Mouse (Mus musculus): ENCODE measurements around the gene Foxp1. TPM values are rescaled to one million over a fixed set of nuclear protein-coding genes. Genes with fewer than 3 reads are reported as not detected.

Foxp1 gene
- total RNA-seq, 2 experiments from 2014 or later, result 210 to 247 TPM

DNA sequence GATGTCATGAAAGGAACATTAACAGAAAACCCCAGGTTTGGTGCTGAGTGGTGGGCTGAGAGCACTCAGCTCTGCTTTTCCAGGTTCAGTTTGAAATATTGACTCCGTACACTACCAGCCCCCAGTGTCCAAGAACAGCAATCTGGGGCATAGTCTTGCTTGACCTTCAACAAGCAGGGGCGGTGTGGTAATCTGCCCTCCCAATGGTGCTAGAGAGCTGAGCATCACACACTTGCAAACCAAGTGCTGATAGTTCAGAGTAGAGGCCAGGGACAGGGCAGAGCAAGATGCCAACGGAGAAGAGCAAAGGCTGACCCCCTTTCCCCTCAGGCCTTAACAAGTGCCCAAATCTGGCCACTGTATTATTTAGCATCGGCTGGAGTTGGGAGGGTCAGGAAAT lies 575.8 kb downstream of the Foxp1 start:
- no peak for DNase-seq
- intact Hi-C loops (cut with DNase I), result no loop called here

DNA sequence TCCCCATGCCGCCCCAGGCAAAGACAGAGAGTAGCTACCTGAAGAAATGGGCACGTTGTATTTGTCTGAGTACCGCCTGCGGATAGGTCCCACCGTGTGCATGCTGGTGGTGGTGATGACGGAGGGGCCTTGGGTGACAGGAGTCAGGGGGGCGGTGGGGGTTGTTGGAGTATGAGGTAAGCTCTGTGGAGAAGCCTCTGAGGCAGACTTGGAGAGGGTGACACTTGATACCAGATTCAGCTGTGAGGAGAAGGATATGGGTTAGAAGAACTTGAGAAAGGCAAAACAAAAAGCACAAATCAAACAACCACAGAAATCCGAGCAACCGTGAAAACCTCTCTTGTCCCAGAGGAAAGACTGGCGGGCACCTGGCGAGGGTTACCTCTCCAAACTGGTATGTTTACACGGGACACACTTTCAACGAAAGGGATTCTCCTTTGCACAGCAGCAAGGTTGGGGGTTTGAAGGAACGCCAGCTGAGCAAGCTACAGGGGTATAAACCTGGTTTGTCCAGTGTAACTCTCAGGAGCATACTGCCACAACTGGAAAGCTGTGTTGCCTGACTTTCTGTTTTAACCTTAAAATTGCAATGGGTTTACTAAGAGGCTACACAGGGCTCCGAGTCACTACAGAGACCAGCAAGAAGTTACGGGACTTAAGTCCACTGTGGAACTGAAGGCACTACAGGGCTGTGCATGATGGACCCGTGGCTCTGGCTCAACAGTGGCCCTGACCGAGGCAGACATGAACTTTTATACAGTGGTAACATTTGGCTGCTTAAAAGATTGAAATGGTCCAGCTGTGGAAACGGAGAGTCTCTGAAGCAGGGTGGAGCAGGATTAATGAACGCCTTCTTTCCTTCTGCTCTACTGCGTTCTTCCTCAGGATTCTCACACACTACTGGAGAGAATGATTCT lies 576.8 kb downstream of the Foxp1 start:
- no peak for DNase-seq
- intact Hi-C loops (cut with DNase I), result no loop called here

DNA sequence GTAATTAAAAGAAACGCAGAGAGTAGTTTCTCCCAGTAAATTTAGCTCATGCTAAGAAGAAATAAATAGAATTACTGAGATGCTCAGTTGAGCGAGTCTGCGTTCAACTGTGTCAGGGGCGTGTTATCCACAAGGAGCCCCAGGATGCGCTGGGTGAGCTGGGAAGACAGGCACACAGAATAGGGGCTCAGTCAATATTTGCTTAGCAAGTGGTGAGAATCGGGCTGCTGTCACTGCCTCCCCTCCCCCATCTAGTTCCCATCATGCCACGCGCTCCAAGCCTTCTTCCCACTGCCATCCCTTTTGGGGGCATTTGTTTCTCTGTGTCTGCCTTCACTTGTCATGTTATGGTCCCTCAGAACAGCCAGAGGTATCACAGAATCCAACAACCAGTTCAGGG lies 584.2 kb downstream of the Foxp1 start:
- no peak for DNase-seq
- intact Hi-C loops (cut with DNase I), result loop anchor here (5.0 kb wide), 1 partner anchor 411 kb away; no protein-coding TSS in a partner anchor

DNA sequence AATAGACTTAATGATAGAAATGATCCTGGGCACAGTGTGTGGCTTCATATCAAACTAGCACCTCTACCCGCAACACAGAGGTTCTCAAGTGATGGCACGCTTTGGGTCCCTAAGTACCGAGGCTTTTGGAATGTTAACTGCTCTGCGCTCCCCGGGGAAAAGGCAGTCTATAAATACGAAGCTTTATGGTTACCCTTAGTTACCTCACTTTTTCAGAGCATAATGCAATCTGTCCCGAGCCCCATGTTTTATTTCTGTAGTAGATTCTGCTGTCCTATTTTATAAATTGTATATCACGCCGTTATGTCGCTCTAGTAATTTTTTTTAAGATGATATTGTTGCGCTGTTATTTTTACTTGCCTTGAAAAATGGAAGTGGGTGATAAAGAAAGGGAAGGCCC lies 585.0 kb downstream of the Foxp1 start:
- intact Hi-C loops (cut with DNase I), result loop anchor here (5.0 kb wide), 1 partner anchor 410 kb away; no protein-coding TSS in a partner anchor

DNA sequence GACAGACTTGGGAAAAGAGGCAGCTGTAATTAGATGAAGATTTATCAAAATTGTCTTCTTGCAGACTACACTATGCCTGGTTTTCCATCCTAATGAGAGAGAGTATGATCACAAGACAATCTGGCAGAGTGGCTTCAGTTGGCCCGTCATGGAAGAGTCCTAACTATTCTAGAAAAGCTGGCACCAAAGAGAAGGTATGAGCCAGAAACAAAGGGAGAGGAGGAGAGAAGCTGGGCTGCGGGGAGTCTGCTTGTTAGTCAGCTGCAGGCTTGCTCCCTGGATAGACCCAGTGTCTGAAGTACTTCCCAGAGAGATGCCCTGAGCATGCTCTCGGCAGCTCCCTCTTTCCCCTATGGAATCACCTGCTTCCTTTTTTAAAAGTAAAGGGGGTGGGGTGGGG lies 586.1 kb downstream of the Foxp1 start:
- intact Hi-C loops (cut with DNase I), result loop anchor here (5.0 kb wide), 1 partner anchor 409 kb away; no protein-coding TSS in a partner anchor

More for the DNA sequence above, 585.0 kb downstream of the Foxp1 start:
- no peak for DNase-seq

DNA sequence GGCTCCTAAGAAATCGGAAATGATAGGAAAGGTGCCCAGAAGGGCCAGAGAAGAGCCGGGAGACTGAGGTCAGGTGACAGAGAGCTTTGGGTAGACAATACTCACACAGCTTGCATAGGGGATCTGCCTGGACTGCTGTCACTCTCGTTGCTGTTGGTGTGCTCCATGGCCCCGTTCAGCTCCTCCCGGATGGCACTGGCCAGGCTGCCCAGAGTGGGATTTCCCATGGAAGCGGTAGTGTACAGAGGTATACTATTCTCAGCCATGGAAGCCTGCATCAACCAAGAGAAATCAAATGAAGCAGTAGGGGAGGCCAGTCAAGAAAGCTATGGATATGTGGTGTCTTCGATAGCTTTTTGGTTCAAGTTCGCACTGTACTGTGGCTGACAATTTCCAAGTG lies 587.4 kb downstream of the Foxp1 start:
- no peak for DNase-seq
- intact Hi-C loops (cut with DNase I), result loop anchor here (5.0 kb wide), 1 partner anchor 408 kb away; no protein-coding TSS in a partner anchor

More for the DNA sequence above, 586.1 kb downstream of the Foxp1 start:
- peak; percentile 17 for DNase-seq

DNA sequence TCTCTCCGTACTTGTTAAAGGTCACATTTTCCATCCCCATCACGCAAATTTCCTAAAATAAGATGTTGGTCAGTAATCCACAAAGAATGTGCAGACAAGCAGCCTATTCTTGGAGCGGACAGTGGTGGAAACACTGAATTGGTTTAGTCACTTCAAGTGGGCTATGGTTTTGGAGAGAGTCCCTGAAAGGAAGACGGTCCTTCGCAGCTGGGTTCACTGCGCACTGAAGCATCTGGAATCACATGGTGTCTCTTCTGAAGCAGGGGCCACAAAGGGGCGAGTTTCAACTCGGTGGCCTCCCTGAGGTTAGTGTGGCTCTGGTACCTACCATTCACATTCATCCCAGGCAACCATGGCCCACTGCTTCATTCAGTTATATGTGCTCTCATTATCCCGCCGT lies 588.1 kb downstream of the Foxp1 start:
- intact Hi-C loops (cut with DNase I), result no loop called here
- DNase-seq, result no peak

DNA sequence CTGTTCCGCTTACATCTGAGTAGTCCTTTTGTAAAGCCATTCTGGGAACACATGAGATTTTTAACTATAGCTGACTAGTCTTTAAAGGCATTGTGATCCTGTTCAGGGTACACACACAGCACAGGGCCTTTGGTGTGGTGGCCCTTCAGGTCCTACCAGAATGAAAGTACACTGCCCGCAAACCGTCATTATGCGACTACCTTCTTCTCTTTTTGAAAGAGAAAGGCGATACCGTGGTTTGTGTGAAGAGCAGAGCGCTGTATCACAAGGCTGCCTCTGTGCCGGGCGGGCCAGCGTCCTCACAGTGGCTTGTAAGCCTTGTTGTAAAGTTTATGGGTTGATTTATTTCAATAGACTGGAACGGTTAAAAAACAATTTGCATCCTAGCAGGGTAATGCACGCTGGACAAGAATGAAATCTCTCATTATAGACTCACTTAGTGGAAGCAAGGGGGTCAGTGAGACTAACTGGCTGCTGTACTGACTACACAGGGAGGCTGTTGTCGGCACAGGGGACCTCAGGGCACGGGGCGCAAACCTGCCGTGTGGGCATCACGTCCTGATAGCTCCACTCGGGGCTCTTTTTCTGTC lies 589.3 kb downstream of the Foxp1 start:
- no peak for DNase-seq
- intact Hi-C loops (cut with DNase I), result no loop called here

DNA sequence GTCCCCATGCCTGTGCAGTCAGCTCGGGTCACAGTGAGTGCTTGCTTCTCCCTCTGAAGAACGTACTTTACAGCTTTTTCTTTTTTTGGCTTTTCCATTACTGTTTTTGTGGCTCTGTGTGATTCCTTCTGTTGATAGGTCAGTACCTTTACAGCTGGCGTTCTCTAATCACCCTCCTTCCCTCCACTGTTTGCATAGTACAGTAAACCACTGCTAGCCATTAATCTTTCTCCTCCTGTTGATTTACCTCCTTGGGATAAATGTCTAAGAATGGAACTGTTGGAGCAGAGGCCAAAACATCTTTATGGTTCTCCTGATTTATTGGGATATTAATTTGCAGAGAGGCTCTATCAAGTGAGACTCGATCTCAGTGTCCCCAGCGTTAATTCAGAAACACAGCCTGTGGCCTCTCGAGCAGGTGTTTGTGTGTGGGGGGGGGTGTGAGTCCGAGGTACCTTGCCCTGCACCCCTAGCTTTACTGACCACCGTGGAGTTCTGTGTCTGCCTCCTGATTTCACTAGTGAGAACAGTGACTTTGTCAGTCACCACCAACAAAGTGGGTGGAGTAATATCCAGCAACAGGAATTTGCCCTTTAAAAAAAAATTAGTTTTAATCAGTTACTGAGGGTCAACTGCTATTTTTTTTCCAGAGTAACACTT lies 590.5 kb downstream of the Foxp1 start:
- no peak for DNase-seq
- intact Hi-C loops (cut with DNase I), result no loop called here

DNA sequence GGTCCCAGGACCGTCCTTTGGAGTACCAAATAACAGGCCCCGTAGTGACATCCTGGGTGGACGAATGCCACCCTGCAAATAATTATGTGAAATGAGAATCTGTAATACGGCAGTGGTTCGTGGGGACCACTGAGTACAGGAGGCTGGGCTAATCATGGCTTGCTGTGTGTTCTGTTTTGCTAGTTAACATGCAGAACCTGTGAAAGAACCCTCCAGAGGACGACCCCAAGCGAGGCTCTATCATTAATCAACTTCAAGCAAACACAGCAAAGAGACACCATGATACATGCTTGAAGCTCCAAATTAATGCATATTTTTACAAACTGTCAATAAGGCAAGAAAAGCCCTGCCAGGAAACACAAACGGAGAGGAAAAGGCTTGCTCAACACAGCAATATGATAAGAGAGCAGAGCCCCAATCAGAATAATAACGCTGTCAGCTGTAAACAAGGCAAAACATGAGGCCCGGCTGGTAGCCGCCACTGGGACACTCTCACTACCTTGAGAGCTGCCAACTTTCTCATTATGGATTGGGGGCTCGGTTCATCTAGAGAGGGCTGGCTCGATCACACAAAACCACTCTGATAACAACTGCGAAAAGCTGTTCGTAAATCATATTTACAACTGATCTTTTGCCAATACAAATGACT lies 591.7 kb downstream of the Foxp1 start:
- intact Hi-C loops (cut with DNase I), result no loop called here
- no peak for DNase-seq

DNA sequence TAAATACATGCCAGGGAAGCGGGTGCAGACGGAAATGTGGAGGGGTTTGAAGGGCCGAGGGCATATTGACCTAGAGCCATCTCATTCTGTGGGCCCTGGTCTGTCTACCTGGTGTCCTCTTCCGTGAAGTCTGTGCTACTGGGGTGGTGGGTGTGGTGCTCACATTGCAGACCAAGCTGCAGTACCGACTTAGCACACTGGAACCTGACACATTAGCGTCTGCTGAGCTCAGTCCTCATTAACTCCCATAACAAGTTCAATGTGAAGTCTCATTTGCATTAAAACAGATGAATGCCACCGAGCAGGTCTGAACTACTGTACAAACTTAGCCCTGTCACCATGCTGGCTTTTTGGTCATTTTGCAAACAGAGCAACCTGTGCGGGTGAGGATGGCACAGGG lies 594.2 kb downstream of the Foxp1 start:
- intact Hi-C loops (cut with DNase I), result no loop called here

DNA sequence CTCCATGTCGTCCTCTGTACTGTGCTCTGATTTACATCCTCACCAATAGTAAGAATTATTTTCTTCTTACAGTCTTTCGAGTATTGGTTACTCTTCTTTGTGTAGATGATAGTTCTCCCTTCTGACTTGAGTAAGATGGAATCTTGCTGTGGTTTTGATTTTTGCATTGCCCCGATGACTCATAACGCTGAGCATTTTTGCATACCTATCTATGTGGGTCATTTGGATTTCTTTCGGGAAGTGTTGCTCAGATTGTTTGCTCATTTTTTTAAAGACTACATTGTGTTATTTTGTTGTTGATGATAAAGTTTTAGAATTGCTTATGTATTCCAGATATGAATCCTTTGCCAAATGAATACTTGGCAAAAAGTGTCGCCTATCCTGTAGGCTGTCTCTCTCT lies 621.3 kb downstream of the Foxp1 start:
- DNase-seq, result no peak
- intact Hi-C loops (cut with DNase I), result no loop called here

More for the DNA sequence above, 594.2 kb downstream of the Foxp1 start:
- no peak for DNase-seq

DNA sequence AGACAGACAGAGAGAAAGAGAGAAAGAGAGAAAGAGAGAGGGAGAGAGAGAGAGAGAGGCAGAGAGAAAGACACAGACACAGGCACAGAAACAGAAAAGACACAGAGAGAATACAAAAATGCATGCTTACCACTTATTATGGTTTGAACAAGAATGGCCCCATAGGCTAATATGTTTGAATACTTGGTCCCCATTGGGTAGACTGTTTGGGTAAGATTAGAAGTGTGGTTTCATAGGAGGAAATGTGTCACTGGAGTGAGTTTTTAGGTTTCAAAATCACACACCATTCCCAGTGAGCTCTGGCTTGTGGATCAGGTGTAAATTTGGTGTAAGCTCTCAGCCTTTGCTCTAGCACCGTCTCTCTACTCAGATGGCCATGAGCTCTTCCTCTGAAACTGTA lies 644.3 kb downstream of the Foxp1 start:
- intact Hi-C loops (cut with DNase I), result no loop called here
- no peak for DNase-seq

DNA sequence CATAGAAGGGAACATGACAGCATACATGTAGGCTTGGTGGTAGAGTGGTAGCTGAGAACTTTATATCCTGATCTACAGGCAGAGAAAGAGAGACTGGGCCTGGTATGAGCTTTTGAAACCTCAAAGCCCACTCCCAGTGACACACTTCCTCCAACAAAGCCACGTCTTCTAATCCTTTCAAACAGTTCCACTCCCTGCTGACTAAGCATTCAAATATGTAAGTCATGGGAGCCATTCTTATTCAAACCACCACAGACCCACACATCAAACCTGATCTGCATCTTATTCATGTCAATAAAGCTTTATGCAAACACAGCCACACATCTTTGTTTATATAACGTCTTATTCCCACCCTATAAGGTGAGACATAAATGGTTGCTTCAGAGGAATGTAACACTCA lies 646.1 kb downstream of the Foxp1 start:
- intact Hi-C loops (cut with DNase I), result no loop called here
- no peak for DNase-seq

Small RNA genes within 50 kb of the gene (microRNA-seq; reads per million reads assigned to microRNA genes)
- gene Gm22328, result not detected
- gene Gm49348, result not detected

Other genes with a start within 250 kb of the Foxp1 start
- 10 to 100 TPM; 13.9 to 16.0 TPM for gene Eif4e3, start 144.1 kb upstream of the Foxp1 start, total RNA-seq (2021)
- gene Gm20696, start 144.1 kb upstream of the Foxp1 start, total RNA-seq (2021), result 10 to 100 TPM; 11.2 to 15.9 TPM
- 100 to 1,000 TPM; 101 to 104 TPM for gene Gpr27, start 170.0 kb upstream of the Foxp1 start, total RNA-seq (2021)
- gene Prok2, start 203.7 kb upstream of the Foxp1 start, total RNA-seq (2021), result 1 to 10 TPM in 1 of 2 experiments, under 1 TPM in 1; 0.78 to 2.7 TPM